Mouse (Mus musculus) intestine, embryonic 15.5 days (tissue): ENCODE data around the gene Cckar. TPM values are rescaled to one million over a fixed set of nuclear protein-coding genes. Genes with fewer than 3 reads are reported as not detected.

Experiments used
- ATAC-seq: fragments of 200-750 bp; cut with Nextera tagmentation; 2 replicates; pipeline ENCODE4 v1.8.0; 2017; ENCODE audit warnings: moderate TSS enrichment, moderate library complexity
- H3K27ac ChIP-seq: fragments of 300-500 bp; sonication (generic); 2 replicates; pipeline ENCODE4 v1.5.1; 2015; ENCODE audit warnings: mild to moderate bottlenecking, inconsistent platforms
- H3K27me3 ChIP-seq: fragments of 300-500 bp; sonication (generic); replicated peaks from 2 replicates; pipeline ENCODE4 v1.6.1; 2015; ENCODE audit warnings: inconsistent platforms
- H3K36me3 ChIP-seq: fragments of 300-500 bp; sonication (generic); 2 replicates; pipeline ENCODE4 v1.6.1; 2015; ENCODE audit warnings: inconsistent platforms
- H3K4me1 ChIP-seq: fragments of 300-500 bp; sonication (generic); replicated peaks from 2 replicates; pipeline ENCODE4 v1.6.1; 2015; ENCODE audit warnings: inconsistent platforms
- H3K4me2 ChIP-seq: fragments of 300-500 bp; sonication (generic); replicated peaks from 2 replicates; pipeline ENCODE4 v1.6.1; 2015; ENCODE audit warnings: mild to moderate bottlenecking, inconsistent platforms
- H3K4me3 ChIP-seq: fragments of 300-500 bp; sonication (generic); replicated peaks from 2 replicates; pipeline ENCODE4 v1.5.1; 2015; ENCODE audit warnings: inconsistent platforms
- H3K9ac ChIP-seq: fragments of 300-500 bp; sonication (generic); 2 replicates; pipeline ENCODE4 v1.6.1; 2015; ENCODE audit warnings: inconsistent platforms
- H3K9me3 ChIP-seq: fragments of 300-500 bp; sonication (generic); 2 replicates; pipeline ENCODE4 v1.6.1; 2016; ENCODE audit warnings: inconsistent platforms
- WGBS: fragments of 180-500 bp; shearing (Covaris S2); methylation state at CpG from one replicate; pipeline ENCODE4 v1.1.7; 2015; 5-methylcytosine and 5-hydroxymethylcytosine counted together
- polyA plus RNA-seq: library from polyadenylated mRNA; unstranded; fragments of >200 nt; fragmentation: Nextera tagmentation; extraction: Ambion mirVana; gene quantifications from 2 replicates; pipeline ENCODE4 v1.2.1, GENCODE M21; 2015

The Cckar gene
- polyA plus RNA-seq, 1 experiment from 2014 or later: 38.3 TPM

DNA sequence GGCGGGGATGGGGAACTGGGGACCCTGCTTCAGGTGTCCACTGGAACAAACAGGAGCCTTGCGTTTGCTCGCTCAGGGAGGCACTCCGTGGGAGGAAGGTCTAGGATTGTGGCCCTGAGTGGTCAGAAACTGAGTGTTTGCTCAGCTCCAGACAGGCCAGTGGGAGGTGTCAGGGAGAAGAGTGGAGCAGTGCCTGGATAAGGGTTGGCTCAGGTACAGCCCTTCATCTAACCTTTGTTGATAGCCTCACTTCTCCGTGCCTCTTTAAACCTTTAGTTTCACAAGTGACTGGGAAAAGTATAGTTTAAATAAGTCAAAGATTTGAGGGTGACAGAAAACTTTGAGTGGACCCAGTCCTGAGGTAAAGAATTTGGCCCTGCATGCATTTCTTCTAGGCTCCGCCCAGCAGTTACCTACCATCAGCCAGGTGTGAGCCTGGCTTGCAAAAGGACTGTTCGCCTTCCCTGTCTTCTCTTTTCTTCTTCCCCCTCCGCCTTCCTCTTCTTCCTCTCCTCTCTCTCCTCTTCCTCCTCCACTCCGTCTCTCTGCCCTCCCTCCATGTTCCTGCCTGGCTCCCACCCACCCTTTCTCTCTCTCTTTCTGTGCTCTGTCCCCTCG is 37.1 kb downstream of the Cckar start:
- no peaks in the 10 kb centered on the region for H3K27me3 ChIP-seq
- ATAC-seq: no peak; the same call in 1 of the 2 replicates
- H3K4me3 ChIP-seq: no peak overlapping the region
- no peaks in the 10 kb centered on the region for H3K9me3 ChIP-seq
- no peak overlapping the region for H3K4me2 ChIP-seq
- no peaks in the 10 kb centered on the region for H3K4me1 ChIP-seq
- H3K36me3 ChIP-seq: no peaks in the 10 kb centered on the region
- 85% methylated on average over 10 of the region's 10 CpGs for WGBS
- H3K27ac ChIP-seq: no peak overlapping the region
- no peak overlapping the region for H3K9ac ChIP-seq

DNA sequence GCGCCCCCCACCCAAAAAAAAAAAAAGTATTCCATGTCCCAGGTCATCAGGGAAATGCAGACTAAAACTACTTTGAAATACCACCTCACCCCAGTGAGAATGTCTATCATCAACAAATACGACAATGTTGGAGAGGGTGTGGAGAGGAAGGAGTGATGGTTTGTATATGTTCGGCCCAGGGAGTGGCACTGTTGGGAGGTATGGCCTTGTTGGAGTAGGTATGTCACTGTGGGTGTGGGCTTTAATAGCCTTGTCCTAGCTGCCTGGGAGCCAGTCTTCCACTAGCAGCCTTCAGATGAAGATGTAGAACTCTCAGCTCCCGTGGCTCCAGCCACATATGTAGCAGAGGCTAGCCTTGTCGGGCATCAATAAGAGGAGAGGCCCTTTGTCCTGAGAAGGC is 39.5 kb downstream of the Cckar start:
- H3K36me3 ChIP-seq: no peaks in the 10 kb centered on the region
- no peak overlapping the region for H3K27ac ChIP-seq
- no peaks in the 10 kb centered on the region for H3K27me3 ChIP-seq
- no peaks in the 10 kb centered on the region for H3K9me3 ChIP-seq
- H3K4me1 ChIP-seq: no peaks in the 10 kb centered on the region
- WGBS: 79% methylated on average over 5 of the region's 5 CpGs
- H3K9ac ChIP-seq: no peak overlapping the region
- ATAC-seq: no peak
- no peak overlapping the region for H3K4me3 ChIP-seq
- no peak overlapping the region for H3K4me2 ChIP-seq

DNA sequence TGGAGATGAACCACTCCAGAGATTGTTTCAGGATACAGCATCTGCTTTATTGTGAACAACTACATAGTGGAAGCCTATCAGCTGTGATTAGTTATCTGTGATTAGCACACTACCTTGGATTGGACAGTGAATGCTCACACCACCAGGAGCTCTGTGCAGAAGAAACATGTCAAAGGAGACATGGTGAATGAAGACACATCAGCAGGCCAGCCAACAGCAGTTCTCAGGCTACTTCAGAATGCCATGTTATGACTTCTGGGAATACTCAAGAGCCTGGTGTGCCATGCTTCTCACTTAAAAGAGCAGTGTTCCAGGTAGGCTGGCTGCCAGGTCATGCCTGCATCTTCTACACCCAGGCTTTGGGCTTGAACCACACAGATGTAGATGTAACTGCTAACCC is 43.8 kb downstream of the Cckar start:
- Histone ChIP-seq H3K27me3 (no peaks in the 10 kb centered on the region), H3K4me1 (no peaks in the 10 kb centered on the region), H3K27ac (no peak overlapping the region), H3K4me2 (no peak overlapping the region), H3K4me3 (no peak overlapping the region), H3K36me3 (no peaks in the 10 kb centered on the region), H3K9me3 (no peaks in the 10 kb centered on the region), H3K9ac (no peak overlapping the region)
- no peak for ATAC-seq

- no peaks in the 10 kb centered on the region for H3K4me1 ChIP-seq
- 43% methylated on average over 1 of the region's 1 CpGs for WGBS
- no peak for ATAC-seq
- no peaks in the 10 kb centered on the region for H3K27me3 ChIP-seq
- no peaks in the 10 kb centered on the region for H3K9me3 ChIP-seq
- no peak overlapping the region for H3K9ac ChIP-seq
- H3K4me3 ChIP-seq: no peak overlapping the region
- no peak overlapping the region for H3K4me2 ChIP-seq
- H3K36me3 ChIP-seq: no peaks in the 10 kb centered on the region
- no peak overlapping the region for H3K27ac ChIP-seq
Measured at GRCm38 (mm10) chr5:53662413-53662812, 45.1 kb downstream of the Cckar start.

DNA sequence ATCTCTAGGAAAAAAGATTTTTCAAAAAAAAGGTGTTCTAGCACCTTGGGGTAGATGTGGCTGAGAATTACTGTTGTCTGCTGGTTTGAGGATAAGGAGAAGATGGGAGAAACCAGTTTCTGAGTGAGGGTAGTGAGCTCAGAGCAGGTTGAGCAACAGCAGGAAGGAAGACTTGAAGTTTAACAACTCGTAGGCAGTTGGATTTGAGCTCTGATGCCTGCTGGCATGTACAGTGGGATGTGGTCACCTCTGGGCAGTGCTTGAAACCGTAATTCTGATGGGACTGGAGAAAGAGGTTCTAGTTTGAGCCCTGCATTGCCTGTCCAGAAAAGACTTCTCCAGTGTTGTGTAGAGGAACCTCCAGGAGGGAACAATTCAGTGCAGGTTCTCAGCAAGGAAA is 46.0 kb downstream of the Cckar start:
- Histone ChIP-seq H3K9ac (no peak overlapping the region), H3K4me1 (no peaks in the 10 kb centered on the region), H3K4me2 (no peak overlapping the region), H3K9me3 (no peaks in the 10 kb centered on the region), H3K27me3 (no peaks in the 10 kb centered on the region), H3K27ac (no peak overlapping the region), H3K36me3 (no peaks in the 10 kb centered on the region), H3K4me3 (no peak overlapping the region)
- 71% methylated on average over 2 of the region's 2 CpGs for WGBS
- ATAC-seq: no peak

GRCm38 (mm10) chr5:53657925-53658324 is 49.6 kb downstream of the Cckar start:
- 75% methylated on average over 6 of the region's 6 CpGs for WGBS
- peak; percentile 71 for ATAC-seq

DNA sequence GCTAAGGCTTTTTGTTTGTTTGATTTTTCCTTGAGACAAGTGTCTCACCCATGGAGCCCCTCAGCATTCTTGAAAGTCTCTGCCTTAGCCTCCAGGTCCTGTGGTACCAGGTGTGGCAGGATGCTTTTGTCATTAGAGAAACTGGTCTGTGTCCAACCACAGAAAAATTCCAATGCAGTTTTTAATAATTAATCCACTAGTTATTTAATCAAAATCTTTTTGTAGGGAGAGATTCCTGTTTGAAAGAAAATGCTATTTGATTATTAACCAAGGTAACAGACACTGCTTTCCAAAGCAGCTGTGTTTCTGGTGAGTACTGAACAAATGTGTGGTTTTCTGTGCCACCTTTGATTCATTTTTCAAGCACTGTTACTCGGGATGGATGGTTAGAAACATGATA is 50.9 kb downstream of the Cckar start:
- Histone ChIP-seq H3K36me3 (no peaks in the 10 kb centered on the region), H3K4me3 (no peak overlapping the region), H3K9me3 (no peaks in the 10 kb centered on the region), H3K9ac (no peak overlapping the region), H3K27me3 (no peaks in the 10 kb centered on the region), H3K27ac (no peak overlapping the region), H3K4me1 (no peaks in the 10 kb centered on the region), H3K4me2 (no peak overlapping the region)
- 12% methylated on average over 1 of the region's 1 CpGs for WGBS
- no peak for ATAC-seq

More at GRCm38 (mm10) chr5:53657925-53658324, 49.6 kb downstream of the Cckar start:
- Histone ChIP-seq H3K27ac (no peak overlapping the region), H3K36me3 (no peaks in the 10 kb centered on the region), H3K27me3 (no peaks in the 10 kb centered on the region), H3K9me3 (no peaks in the 10 kb centered on the region), H3K4me2 (no peak overlapping the region), H3K4me3 (no peak overlapping the region), H3K9ac (no peak overlapping the region), H3K4me1 (no peaks in the 10 kb centered on the region)

Other genes starting within 250 kb of the Cckar start
- gene Rbpj, start 241.6 kb downstream of the Cckar start, polyA plus RNA-seq: 24.6 and 27.9 TPM in 2 replicates
- gene Tbc1d19, start 101.9 kb upstream of the Cckar start, polyA plus RNA-seq: 27.9 and 31.5 TPM in 2 replicates